Mouse (Mus musculus): ENCODE measurements at regions not wholly inside any gene's neighbourhood (a gene's known extent, or its start where the extent isn't known, plus 50 kb on each side); places are given as distances from the start of the nearest gene placed in this dataset.

GRCm38 (mm10) chr9:30772456-30772855, 149.8 kb downstream of the Adamts15 start:
- DNase-seq (ENCODE audit: low read depth), result no peak

DNA sequence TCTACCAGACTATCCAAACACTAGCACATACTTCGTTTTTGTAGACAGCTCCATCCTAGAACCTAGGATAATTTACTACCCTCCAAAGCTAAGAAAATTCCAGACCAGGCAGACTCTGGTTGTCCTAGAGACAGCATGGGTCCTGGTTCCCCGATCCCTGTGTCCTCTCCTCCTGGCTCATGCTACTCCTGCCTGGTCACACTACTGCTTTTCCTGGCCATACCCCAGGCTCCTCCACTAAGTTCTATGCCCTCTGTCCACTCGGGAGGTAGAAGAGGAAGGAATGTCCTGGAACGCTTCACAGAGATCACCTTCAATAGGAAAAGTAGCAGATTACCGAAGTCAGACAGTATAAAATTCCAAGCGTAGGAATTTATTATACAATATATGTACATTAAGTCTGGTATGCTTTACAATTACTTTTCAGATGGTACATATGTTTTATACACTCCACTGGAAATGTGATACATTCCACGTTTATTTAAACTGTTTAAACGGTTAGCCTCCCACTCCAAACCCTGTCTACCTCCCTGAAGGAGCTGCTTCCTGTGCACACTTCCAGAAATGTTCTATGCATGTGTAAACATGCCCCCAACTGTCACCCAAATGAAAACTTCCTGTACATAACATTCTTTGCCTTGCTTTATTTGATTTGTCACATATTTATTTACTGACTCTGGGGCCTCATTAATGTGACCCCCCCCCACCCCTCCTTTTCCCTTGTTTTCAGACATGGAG, 151.6 kb downstream of the Adamts15 start:
- DNase-seq (ENCODE audit: low read depth), result no peak

- DNase-seq (ENCODE audit: low read depth), result no peak
Measured at GRCm38 (mm10) chr9:30769435-30769729, 152.9 kb downstream of the Adamts15 start.

DNA sequence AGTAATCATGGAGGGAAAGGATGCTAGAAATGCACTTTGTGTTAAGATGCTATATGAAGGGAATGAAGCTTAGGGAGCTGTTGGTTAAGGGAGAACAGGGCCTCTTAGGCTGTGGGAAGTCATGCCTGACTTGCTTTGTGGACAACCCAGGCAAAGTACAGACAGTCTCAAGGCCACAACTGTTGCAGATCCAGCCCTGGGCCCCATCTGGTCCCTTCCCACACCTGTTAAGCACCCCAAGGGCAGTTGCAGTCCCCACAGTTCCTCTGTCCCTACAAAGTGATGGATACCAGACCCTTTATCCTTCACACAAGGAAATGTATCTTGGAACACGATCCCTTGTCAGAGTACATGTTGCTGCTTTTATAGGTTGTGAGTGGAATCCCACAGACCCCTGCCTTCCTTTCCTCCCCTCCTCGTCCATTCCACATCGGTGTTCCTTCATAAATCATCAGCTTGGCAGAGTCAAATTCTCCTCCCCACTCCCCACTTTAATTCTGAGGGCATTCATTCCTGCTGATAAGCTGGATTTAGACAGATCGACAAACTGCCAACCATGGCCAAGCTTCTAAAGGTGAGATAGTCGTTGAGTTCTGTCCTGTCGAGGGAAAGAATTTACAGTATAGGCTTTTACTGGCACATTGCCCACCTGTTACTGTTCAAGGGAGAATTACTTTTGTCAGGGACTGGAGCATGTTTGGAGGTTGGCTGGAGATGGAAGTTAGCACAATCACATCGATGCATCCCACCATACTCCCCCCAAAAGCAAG, 153.4 kb downstream of the Adamts15 start:
- DNase-seq (ENCODE audit: low read depth), result no peak

DNA sequence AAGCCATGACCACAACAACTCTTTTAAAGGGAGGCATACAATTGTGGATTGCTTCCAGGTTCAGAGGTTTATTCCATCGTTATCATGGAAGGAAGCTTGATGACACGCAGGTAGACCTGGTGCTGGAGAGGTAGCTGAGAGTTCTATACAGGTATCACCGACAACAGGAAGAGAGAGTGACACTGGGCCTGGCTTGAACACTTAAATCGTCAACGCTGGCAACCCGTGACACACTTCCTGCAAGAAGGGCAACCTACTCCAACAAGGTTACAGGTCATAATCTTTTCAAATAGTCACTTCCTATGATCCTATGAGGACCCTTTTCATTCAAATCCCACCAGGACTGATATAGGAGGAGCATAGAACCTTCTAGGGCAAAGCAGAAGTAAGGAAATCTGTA, 155.6 kb downstream of the Adamts15 start:
- DNase-seq (ENCODE audit: low read depth), result no peak

GRCm38 (mm10) chr9:30766171-30766570, 156.1 kb downstream of the Adamts15 start:
- no peak for DNase-seq (ENCODE audit: low read depth)

DNA sequence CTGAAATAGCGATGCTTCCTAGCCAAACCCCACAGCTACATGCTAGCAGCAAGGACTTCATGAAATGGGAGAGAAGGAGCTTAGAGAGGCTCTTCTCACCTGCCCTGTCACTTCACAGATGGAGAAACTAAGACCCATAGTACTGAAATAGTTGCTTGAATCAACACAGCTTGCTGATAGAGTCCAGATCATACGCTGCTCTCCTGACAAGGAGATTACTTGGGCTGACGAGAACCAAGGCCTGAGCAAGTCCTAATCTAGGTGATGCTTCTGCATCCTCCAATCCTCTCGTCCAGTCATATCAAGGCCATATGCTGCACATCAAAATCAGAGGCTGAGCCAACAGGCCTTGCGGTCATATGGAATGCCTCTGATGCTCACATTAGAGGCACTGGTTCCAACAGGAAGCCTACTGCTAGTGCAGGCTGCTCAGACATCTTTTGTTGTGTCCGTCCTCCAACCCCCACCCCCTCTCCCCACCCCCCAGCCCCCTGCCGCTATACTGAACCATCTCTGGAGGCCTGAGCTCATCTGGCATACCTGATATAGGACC, 157.2 kb downstream of the Adamts15 start:
- DNase-seq (ENCODE audit: low read depth), result no peak

- DNase-seq (ENCODE audit: low read depth), result no peak
Measured at GRCm38 (mm10) chr9:30762913-30763312, 159.3 kb downstream of the Adamts15 start.

- no peak for DNase-seq (ENCODE audit: low read depth)
Measured at GRCm38 (mm10) chr9:30758121-30758520, 164.1 kb downstream of the Adamts15 start.

DNA sequence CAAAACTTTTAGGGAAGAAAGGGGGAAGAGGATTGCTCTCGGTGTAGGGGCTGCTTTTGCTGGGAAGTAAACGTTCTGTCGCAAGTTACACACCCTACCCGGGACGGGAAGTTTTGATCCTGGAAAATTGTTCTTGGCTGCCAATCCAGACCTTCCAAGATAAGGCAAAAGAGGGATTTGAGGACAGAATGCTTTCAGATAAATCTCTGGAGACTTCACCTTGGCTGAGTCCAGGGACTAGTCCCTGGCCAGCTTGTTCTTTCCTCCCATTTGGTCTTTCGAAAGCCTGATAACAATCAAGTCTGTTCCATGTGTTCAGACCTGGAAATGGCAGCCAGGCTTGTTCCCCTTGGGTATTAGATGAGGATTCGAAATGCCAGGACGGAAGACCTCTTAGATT, 164.8 kb downstream of the Adamts15 start:
- no peak for DNase-seq (ENCODE audit: low read depth)

GRCm38 (mm10) chr9:30756796-30757195, 165.5 kb downstream of the Adamts15 start:
- DNase-seq (ENCODE audit: low read depth), result no peak

GRCm38 (mm10) chr9:30755586-30755985, 166.7 kb downstream of the Adamts15 start:
- no peak for DNase-seq (ENCODE audit: low read depth)

GRCm38 (mm10) chr9:30754826-30755225, 167.4 kb downstream of the Adamts15 start:
- DNase-seq (ENCODE audit: low read depth), result no peak

GRCm38 (mm10) chr9:30743471-30743870, 178.8 kb downstream of the Adamts15 start:
- no peak for DNase-seq (ENCODE audit: low read depth)

DNA sequence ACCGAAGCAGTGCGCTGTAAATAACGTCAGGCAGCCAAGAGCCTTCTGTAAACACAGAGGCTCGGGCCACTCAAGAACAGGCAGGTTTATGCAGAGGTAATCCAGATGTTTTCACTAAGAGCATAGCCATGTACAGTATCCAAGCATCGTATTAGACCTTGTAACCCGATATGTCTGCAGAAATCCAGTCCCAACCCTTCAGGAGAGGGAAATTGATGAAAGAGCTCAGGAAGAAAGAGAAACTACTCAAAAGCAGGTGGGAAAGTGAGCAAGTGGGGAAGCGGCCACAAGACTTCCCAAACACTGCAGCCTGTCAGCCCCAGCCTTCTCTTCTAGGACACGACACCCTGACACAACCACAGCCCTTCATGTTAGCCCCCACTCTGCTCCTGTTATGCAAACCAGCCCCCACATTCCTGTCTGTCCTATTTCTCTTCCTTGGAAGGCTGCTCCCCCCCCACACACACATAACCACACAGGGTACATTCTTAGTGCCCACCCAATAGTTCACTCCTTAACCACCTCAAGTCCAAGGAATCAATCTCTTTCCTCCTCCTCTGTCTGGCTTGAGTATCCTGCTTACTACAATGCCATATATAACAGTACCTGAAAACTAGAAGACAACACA, 179.7 kb downstream of the Adamts15 start:
- no peak for DNase-seq (ENCODE audit: low read depth)

DNA sequence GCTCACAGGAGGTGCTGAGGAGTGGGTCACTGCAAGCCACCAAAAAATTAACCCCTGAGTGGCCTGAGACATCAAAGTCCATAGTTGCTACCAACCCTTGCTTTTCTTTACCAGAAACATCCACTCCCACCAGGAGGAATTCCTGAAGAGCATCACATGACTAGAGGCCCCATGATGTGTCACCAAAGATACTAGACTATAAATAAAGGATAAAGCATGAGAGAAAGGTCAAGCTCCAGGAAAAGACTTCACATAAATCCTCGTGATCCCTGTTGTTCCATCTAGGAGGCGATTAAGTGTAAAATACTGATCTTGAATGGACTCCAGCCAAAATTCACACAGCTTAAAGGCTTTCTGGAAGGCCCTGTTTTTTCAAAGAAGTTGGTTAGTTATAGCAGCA, 190.6 kb downstream of the Adamts15 start:
- no peak for DNase-seq (ENCODE audit: low read depth)

DNA sequence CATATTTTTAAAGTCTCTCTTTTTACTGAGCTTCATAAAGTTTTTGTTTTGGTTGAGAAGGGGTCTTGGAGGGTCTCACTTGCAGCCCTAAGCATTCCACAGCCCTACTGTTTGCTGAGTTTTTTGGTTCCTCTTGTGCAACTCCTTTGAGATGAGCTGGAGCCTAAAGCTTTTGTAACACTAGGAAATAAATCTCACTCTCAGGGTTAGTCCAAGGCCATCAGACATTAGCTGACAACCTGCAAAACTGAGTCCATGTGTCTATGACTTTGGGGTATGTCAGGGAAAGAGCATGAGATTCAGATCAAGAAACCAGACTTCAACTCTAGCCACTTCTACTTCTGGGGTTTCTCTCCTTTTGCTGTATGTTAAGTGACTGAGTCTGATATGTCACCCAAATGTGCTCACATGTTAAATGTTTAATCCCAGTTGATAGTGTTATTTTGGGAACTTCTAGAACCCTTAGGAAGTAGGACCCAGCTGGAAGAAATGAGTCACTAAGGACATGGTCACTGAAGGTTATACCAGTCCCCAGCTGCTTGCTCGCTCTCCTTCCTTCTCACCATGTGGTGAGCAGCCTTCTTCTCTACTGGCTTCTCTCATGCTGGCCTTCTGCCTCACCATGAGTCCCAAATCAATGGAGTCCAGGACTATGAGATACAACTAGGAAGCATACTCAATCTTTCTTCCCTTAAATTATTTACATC, 198.7 kb downstream of the Adamts15 start:
- no peak for DNase-seq (ENCODE audit: low read depth)

DNA sequence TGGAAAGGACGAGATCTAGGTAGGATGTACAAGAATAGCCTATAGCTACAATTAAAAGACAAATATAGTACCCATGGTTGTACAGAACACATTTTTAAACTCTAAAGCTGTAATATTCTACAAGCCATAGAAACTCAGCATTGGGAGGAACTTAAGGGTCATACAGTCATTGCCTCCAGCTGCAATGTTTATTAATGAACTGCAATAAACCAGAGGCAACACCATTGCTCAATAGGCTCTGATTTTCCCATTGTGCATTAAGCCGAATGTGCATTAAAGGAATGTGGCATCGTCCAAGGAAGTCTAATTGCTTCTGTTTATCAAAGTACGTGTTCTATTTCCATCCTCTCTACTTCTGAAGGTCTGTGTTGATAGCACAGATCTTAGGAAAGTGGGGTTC, 200.4 kb downstream of the Adamts15 start:
- DNase-seq (ENCODE audit: low read depth), result no peak

GRCm38 (mm10) chr9:30716421-30717170, 205.7 kb downstream of the Adamts15 start:
- DNase-seq (ENCODE audit: low read depth), result no peak

GRCm38 (mm10) chr9:30710131-30710530, 212.1 kb downstream of the Adamts15 start:
- no peak for DNase-seq (ENCODE audit: low read depth)

DNA sequence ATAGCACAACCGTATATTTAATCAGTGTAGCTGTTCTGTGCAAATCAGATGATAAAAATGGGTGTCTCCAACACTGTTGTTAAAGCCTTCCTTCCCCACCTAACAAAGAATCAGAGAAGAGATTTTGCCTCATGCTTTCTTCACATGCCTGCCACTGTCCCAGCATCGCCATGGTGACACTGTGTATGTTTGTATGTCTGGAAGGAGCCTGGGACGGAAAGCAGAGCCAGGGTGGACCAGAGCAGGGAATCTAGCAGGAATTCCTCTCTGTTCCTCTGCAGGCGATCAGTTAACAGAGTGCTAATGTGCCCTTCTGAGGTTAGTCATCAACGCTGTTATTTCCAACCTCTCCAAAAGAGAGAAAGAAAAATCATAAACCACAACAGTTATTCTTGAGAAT, 222.4 kb downstream of the Adamts15 start:
- no peak for DNase-seq (ENCODE audit: low read depth)

GRCm38 (mm10) chr9:30697533-30697932, 224.7 kb downstream of the Adamts15 start:
- DNase-seq (ENCODE audit: low read depth), result no peak
